Mouse (Mus musculus) heart, adult 9 months (tissue): ENCODE data around the gene Gm45062.
A peak's percentile ranks its signal among the peaks of the same experiment; 100 is the strongest.
"Not testable (repeated sequence)": the region's sequence is repeated elsewhere in the genome, so short reads cannot be mapped to it uniquely, and the experiment has no call there.

Experiments
- DNase-seq, 2 experiments: peaks; one replicate each; pipeline ENCODE4 v3.0.0; 2022; ENCODE audit warnings: low spot score in 2 of 2

The Gm45062 gene

GRCm38 (mm10) chr6:8508883-8509536, 249.8 kb downstream of the Gm45062 start:
- peak; percentile 99 for DNase-seq

- DNase-seq = peak in 1 of 2 experiments; percentile 64
Observed at GRCm38 (mm10) chr6:8509551-8509950, 250.3 kb downstream of the Gm45062 start, which contains the start of gene Glcci1. Glcci1 (plus strand) TSS chr6:8509600.

GRCm38 (mm10) chr6:8509961-8510863, 251.0 kb downstream of the Gm45062 start:
- DNase-seq = peak; percentile 24 to 33

- DNase-seq = no peak
Observed at GRCm38 (mm10) chr6:8510864-8511428, 251.7 kb downstream of the Gm45062 start.

GRCm38 (mm10) chr6:8511447-8511846, 252.2 kb downstream of the Gm45062 start:
- no peak for DNase-seq

GRCm38 (mm10) chr6:8512416-8512815, 253.2 kb downstream of the Gm45062 start:
- DNase-seq = no peak

GRCm38 (mm10) chr6:8519687-8520086, 260.4 kb downstream of the Gm45062 start:
- no peak for DNase-seq

GRCm38 (mm10) chr6:8521231-8521630, 262.0 kb downstream of the Gm45062 start:
- DNase-seq = no peak

GRCm38 (mm10) chr6:8524717-8525116, 265.5 kb downstream of the Gm45062 start:
- no peak for DNase-seq

- DNase-seq = no peak
Observed at GRCm38 (mm10) chr6:8531104-8531894, 272.0 kb downstream of the Gm45062 start.

- no peak for DNase-seq
Observed at GRCm38 (mm10) chr6:8536944-8537343, 277.7 kb downstream of the Gm45062 start.

GRCm38 (mm10) chr6:8541531-8541930, 282.3 kb downstream of the Gm45062 start:
- not testable (repeated sequence) for DNase-seq

GRCm38 (mm10) chr6:8544822-8545221, 285.6 kb downstream of the Gm45062 start:
- DNase-seq = no peak

- no peak for DNase-seq
Observed at GRCm38 (mm10) chr6:8545780-8546179, 286.5 kb downstream of the Gm45062 start.

GRCm38 (mm10) chr6:8551155-8551554, 291.9 kb downstream of the Gm45062 start:
- DNase-seq = no peak

GRCm38 (mm10) chr6:8556849-8557571, 297.8 kb downstream of the Gm45062 start:
- no peak for DNase-seq

- no peak for DNase-seq
Observed at GRCm38 (mm10) chr6:8560682-8561081, 301.4 kb downstream of the Gm45062 start.

GRCm38 (mm10) chr6:8582377-8582776, 323.1 kb downstream of the Gm45062 start:
- no peak for DNase-seq

- no peak for DNase-seq
Observed at GRCm38 (mm10) chr6:8583892-8584291, 324.6 kb downstream of the Gm45062 start.

GRCm38 (mm10) chr6:8591665-8592064, 332.4 kb downstream of the Gm45062 start:
- peak; percentile 4 for DNase-seq

GRCm38 (mm10) chr6:8617369-8617768, 358.1 kb downstream of the Gm45062 start:
- no peak for DNase-seq
